Mouse (Mus musculus) adrenal gland, adult 18-20 months (tissue): ENCODE data around the gene Ebf1. TPM values are rescaled to one million over a fixed set of nuclear protein-coding genes. Genes with fewer than 3 reads are reported as not detected.

Source experiments
- DNase-seq, 2 experiments: peaks; one replicate each; pipeline ENCODE4 v3.0.0; 2021 to 2022; ENCODE audit warnings: low spot score in 2 of 2
- total RNA-seq, 2 experiments: library from RNA; stranded (reverse); gene quantifications; 1 replicate in 1 of 2; 2 replicates in 1 of 2; pipeline ENCODE4 v1.2.3; 2021

Gene Ebf1
- total RNA-seq, 2 experiments from 2014 or later, result 15.7 to 36.8 TPM

GRCm38 (mm10) chr11:44888390-44888789 is 271.3 kb downstream of the Ebf1 start:
- DNase-seq, result no peak

GRCm38 (mm10) chr11:44892814-44893521 is 275.9 kb downstream of the Ebf1 start:
- DNase-seq, result no peak

- DNase-seq, result no peak
These were observed 276.9 kb downstream of the Ebf1 start for GRCm38 (mm10) chr11:44893986-44894385.

- DNase-seq, result no peak
These were observed 277.7 kb downstream of the Ebf1 start for GRCm38 (mm10) chr11:44894798-44895197.

- no peak for DNase-seq
These were observed 278.8 kb downstream of the Ebf1 start for GRCm38 (mm10) chr11:44895893-44896292.

GRCm38 (mm10) chr11:44897140-44897665 is 280.1 kb downstream of the Ebf1 start:
- no peak for DNase-seq

- DNase-seq, result no peak
These were observed 282.4 kb downstream of the Ebf1 start for GRCm38 (mm10) chr11:44899554-44899953.

- no peak for DNase-seq
These were observed 282.8 kb downstream of the Ebf1 start for GRCm38 (mm10) chr11:44899965-44900364.

- DNase-seq, result no peak
These were observed 283.4 kb downstream of the Ebf1 start for GRCm38 (mm10) chr11:44900496-44900895.

GRCm38 (mm10) chr11:44901715-44902114 is 284.6 kb downstream of the Ebf1 start:
- DNase-seq, result no peak

GRCm38 (mm10) chr11:44902165-44902564 is 285.0 kb downstream of the Ebf1 start:
- DNase-seq, result no peak

GRCm38 (mm10) chr11:44904121-44904520 is 287.0 kb downstream of the Ebf1 start:
- no peak for DNase-seq

- DNase-seq, result no peak
These were observed 289.3 kb downstream of the Ebf1 start for GRCm38 (mm10) chr11:44906456-44906855.

GRCm38 (mm10) chr11:44911765-44912164 is 294.6 kb downstream of the Ebf1 start:
- no peak for DNase-seq

GRCm38 (mm10) chr11:44913806-44914205 is 296.7 kb downstream of the Ebf1 start:
- DNase-seq, result no peak

GRCm38 (mm10) chr11:44917059-44917458 is 299.9 kb downstream of the Ebf1 start:
- DNase-seq, result no peak

- no peak for DNase-seq
These were observed 306.0 kb downstream of the Ebf1 start for GRCm38 (mm10) chr11:44923138-44923537.

- DNase-seq, result no peak
These were observed 306.9 kb downstream of the Ebf1 start for GRCm38 (mm10) chr11:44923868-44924508.

- peak in 1 of 2 experiments; percentile 40 for DNase-seq
These were observed 307.8 kb downstream of the Ebf1 start for GRCm38 (mm10) chr11:44924896-44925295.

- DNase-seq, result no peak
These were observed 308.8 kb downstream of the Ebf1 start for GRCm38 (mm10) chr11:44925806-44926525.

GRCm38 (mm10) chr11:44928403-44928802 is 311.3 kb downstream of the Ebf1 start:
- DNase-seq, result no peak
